ENCODE assay signal across 10 mouse cellular contexts in the genomic region with DNA sequence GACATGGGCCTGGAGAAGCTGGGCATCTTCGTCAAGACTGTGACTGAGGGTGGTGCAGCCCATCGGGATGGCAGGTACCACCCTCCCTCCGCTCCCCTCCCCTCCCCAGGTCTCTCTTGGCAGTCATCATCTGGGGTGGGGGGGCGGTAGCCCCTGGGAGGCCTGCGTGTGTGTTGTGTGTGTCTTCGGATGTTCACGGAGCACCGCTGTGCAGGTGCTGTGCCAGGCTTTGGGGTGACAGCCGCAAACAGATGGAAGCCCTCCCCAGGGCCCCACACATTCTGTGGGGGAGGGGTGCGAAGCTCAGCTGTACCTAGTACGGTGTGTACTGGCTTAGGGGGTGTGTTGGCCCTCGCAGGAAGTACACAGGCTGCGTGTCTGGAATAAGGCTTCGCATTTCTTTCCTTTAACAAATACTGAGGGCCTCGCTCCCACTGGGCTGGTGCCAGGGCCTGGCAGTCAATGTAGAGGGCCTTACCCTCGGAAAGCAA. TPM values are rescaled to one million over a fixed set of nuclear protein-coding genes. Genes with fewer than 3 reads are reported as not detected.
DNase-seq lines count a peak whose midpoint lies in the region; ATAC-seq and TF ChIP-seq lines count a peak whose summit lies in the region.
"Had no signal": no experiment of that assay in that cellular context is flagged by ENCODE, and none has a peak within 500 bp of the region (broad histone marks: within the 10 kb centered on the region; RNA-seq: fewer than 3 reads in every experiment).

No protein-coding gene starts in this region.

- no peaks in the 10 kb centered on the region for H3K27me3 ChIP-seq in midbrain, embryonic 10.5 days (ENCODE audit: low read depth, poor library complexity, severe bottlenecking)
- no peaks in the 10 kb centered on the region for H3K27me3 ChIP-seq in midbrain, embryonic 14.5 days (ENCODE audit: control insufficient read depth, insufficient read depth, low read length)
- no peaks in the 10 kb centered on the region for H3K27me3 ChIP-seq in embryonic facial prominence, embryonic 14.5 days (replicated peaks; ENCODE audit: control insufficient read depth, insufficient read depth, low read length)
- H3K27me3 ChIP-seq in hindbrain, embryonic 15.5 days, result no peaks in the 10 kb centered on the region
- no peaks in the 10 kb centered on the region for H3K27me3 ChIP-seq in liver, embryonic 14.5 days (ENCODE audit: control insufficient read depth, insufficient read depth, low read length)
- no peaks in the 10 kb centered on the region for H3K27me3 ChIP-seq in thymus, adult 2 months (ENCODE audit: control insufficient read depth, insufficient read depth, low read length)
- no peaks in the 10 kb centered on the region for H3K27me3 ChIP-seq in kidney, embryonic 14.5 days (ENCODE audit: control insufficient read depth, insufficient read depth, low read length)
- H3K27me3 ChIP-seq: neural tube, embryonic 12.5 days had no signal

- no peak for TF ChIP-seq EP300 in liver, embryonic 14.5 days (IDR thresholded peaks at IDR 0.05; ENCODE audit: low read depth)

- DNase-seq in midbrain, embryonic 10.5 days (ENCODE audit: low spot score), result no peak
- DNase-seq in midbrain, embryonic 14.5 days, result no peak
- DNase-seq in embryonic facial prominence, embryonic 14.5 days (ENCODE audit: low spot score), result no peak
- DNase-seq in liver, embryonic 14.5 days (ENCODE audit: low read depth in 3 of 3, low spot score in 3 of 3), result no peak
- peak; percentile 94 for DNase-seq in thymus, adult 2 months

- peak overlapping the region; percentile 61 for H3K27ac ChIP-seq in midbrain, embryonic 10.5 days (replicated peaks)
- H3K27ac ChIP-seq in midbrain, embryonic 14.5 days (replicated peaks; ENCODE audit: low read depth, low read length), result no peak overlapping the region
- no peak overlapping the region for H3K27ac ChIP-seq in embryonic facial prominence, embryonic 14.5 days (replicated peaks; ENCODE audit: low read depth, low read length)
- H3K27ac ChIP-seq in hindbrain, embryonic 15.5 days (replicated peaks), result peak overlapping the region; percentile 31; the same call in 1 of the 2 replicates
- H3K27ac ChIP-seq in liver, embryonic 14.5 days, result peak overlapping the region; percentile 57
- peak overlapping the region; percentile 95 for H3K27ac ChIP-seq in thymus, adult 2 months (ENCODE audit: control insufficient read depth, insufficient read depth, low read length)
- H3K27ac ChIP-seq in kidney, embryonic 14.5 days (ENCODE audit: low read depth, low read length), result no peak overlapping the region
- H3K27ac ChIP-seq: neural tube, embryonic 12.5 days had no signal

- TF ChIP-seq POLR2A in thymus, adult 2 months (IDR thresholded peaks at IDR 0.05; ENCODE audit: control insufficient read depth, extremely low read depth, insufficient read depth, low read length, poor library complexity), result no peak

- ATAC-seq in midbrain, embryonic 14.5 days (ENCODE audit: low FRiP score, low TSS enrichment), result no peak
- ATAC-seq in embryonic facial prominence, embryonic 14.5 days (ENCODE audit: low read depth), result 0 out of 2 replicates have a peak, but pooled peaks have one; percentile 7
- peak; percentile 36 for ATAC-seq in hindbrain, embryonic 15.5 days (ENCODE audit: low FRiP score, low read depth)
- ATAC-seq in liver, embryonic 14.5 days (ENCODE audit: insufficient read depth), result peak; percentile 46
- ATAC-seq in kidney, embryonic 14.5 days (ENCODE audit: low FRiP score, low TSS enrichment), result no peak
- ATAC-seq in megakaryocyte progenitor cell, adult 5-6 weeks (replicated peaks; ENCODE audit: poor library complexity), result no peak

- 88% methylated on average over 16 of the region's 16 CpGs for whole genome bisulfite sequencing in midbrain, embryonic 10.5 days
- 80% methylated on average over 16 of the region's 16 CpGs for WGBS in midbrain, embryonic 14.5 days
- WGBS in embryonic facial prominence, embryonic 14.5 days, result 83% methylated on average over 14 of the region's 16 CpGs
- 58% methylated on average over 16 of the region's 16 CpGs for WGBS in hindbrain, embryonic 15.5 days
- 41% methylated on average over 15 of the region's 16 CpGs for WGBS in liver, embryonic 14.5 days (ENCODE audit: insufficient replicate concordance)
- WGBS in thymus, adult 2 months, result 12% methylated on average over 16 of the region's 16 CpGs
- WGBS in kidney, embryonic 14.5 days, result 90% methylated on average over 16 of the region's 16 CpGs

- peak overlapping the region; percentile 24; the same call in 1 of the 2 replicates for H3K4me3 ChIP-seq in midbrain, embryonic 10.5 days
- no peak overlapping the region for H3K4me3 ChIP-seq in midbrain, embryonic 14.5 days (replicated peaks; ENCODE audit: low read depth, low read length)
- no peak overlapping the region for H3K4me3 ChIP-seq in embryonic facial prominence, embryonic 14.5 days (ENCODE audit: low read depth, low read length)
- H3K4me3 ChIP-seq in hindbrain, embryonic 15.5 days, result no peak overlapping the region
- H3K4me3 ChIP-seq in liver, embryonic 14.5 days (ENCODE audit: insufficient read depth in 1 of 2, low read depth in 2 of 2, low read length in 2 of 2), result peak overlapping the region; percentile 29 to 47
- peak overlapping the region; percentile 19 for H3K4me3 ChIP-seq in thymus, adult 2 months (ENCODE audit: control insufficient read depth, insufficient read depth, low read length)
- H3K4me3 ChIP-seq in kidney, embryonic 14.5 days (ENCODE audit: low read length), result no peak overlapping the region
- H3K4me3 ChIP-seq: neural tube, embryonic 12.5 days had no signal

- no peaks in the 10 kb centered on the region for H3K9me3 ChIP-seq in midbrain, embryonic 10.5 days (replicated peaks)
- H3K9me3 ChIP-seq in midbrain, embryonic 14.5 days (ENCODE audit: control insufficient read depth, low read length), result no peaks in the 10 kb centered on the region
- H3K9me3 ChIP-seq in embryonic facial prominence, embryonic 14.5 days (ENCODE audit: control insufficient read depth, low read length), result no peaks in the 10 kb centered on the region
- no peaks in the 10 kb centered on the region for H3K9me3 ChIP-seq in hindbrain, embryonic 15.5 days
- no peaks in the 10 kb centered on the region for H3K9me3 ChIP-seq in liver, embryonic 14.5 days (ENCODE audit: control insufficient read depth, low read length)
- H3K9me3 ChIP-seq in kidney, embryonic 14.5 days (ENCODE audit: control insufficient read depth, low read length), result no peaks in the 10 kb centered on the region
- H3K9me3 ChIP-seq: neural tube, embryonic 12.5 days had no signal

- H3K4me2 ChIP-seq in midbrain, embryonic 14.5 days (ENCODE audit: low read length), result no peak overlapping the region
- H3K4me2 ChIP-seq in embryonic facial prominence, embryonic 14.5 days (ENCODE audit: low read depth, low read length), result no peak overlapping the region
- peak overlapping the region; percentile 7; the same call in 1 of the 2 replicates for H3K4me2 ChIP-seq in hindbrain, embryonic 15.5 days
- H3K4me2 ChIP-seq in liver, embryonic 14.5 days (ENCODE audit: low read depth), result peak overlapping the region; percentile 71
- no peak overlapping the region for H3K4me2 ChIP-seq in kidney, embryonic 14.5 days (replicated peaks; ENCODE audit: low read depth, low read length)

- peaks cover 61% of the 10 kb centered on the region for H3K4me1 ChIP-seq in midbrain, embryonic 10.5 days
- H3K4me1 ChIP-seq in midbrain, embryonic 14.5 days (ENCODE audit: control insufficient read depth, insufficient read depth, low read length), result peaks cover 39% of the 10 kb centered on the region
- peaks cover 28% of the 10 kb centered on the region for H3K4me1 ChIP-seq in embryonic facial prominence, embryonic 14.5 days (ENCODE audit: control insufficient read depth, insufficient read depth, low read length)
- peaks cover 60% of the 10 kb centered on the region for H3K4me1 ChIP-seq in hindbrain, embryonic 15.5 days (replicated peaks)
- peaks cover 53 to 71% of the 10 kb centered on the region in 2 experiments for H3K4me1 ChIP-seq in liver, embryonic 14.5 days (replicated peaks; ENCODE audit: control insufficient read depth in 2 of 2, insufficient read depth in 2 of 2, low read length in 1 of 2)
- peaks cover 79% of the 10 kb centered on the region for H3K4me1 ChIP-seq in thymus, adult 2 months (replicated peaks; ENCODE audit: control insufficient read depth, insufficient read depth, low read length)
- peaks cover 40% of the 10 kb centered on the region for H3K4me1 ChIP-seq in kidney, embryonic 14.5 days (ENCODE audit: control insufficient read depth, insufficient read depth, low read length)

- no peak for TF ChIP-seq CTCF in liver, embryonic 14.5 days (IDR thresholded peaks at IDR 0.05; ENCODE audit: low read depth)
- TF ChIP-seq CTCF in thymus, adult 2 months (IDR thresholded peaks at IDR 0.05; ENCODE audit: borderline replicate concordance, control insufficient read depth, extremely low read depth, insufficient read depth, low read length, poor library complexity), result peak; percentile 58; the same call in 1 of the 2 replicates

- H3K9ac ChIP-seq in midbrain, embryonic 14.5 days (replicated peaks; ENCODE audit: low read length), result no peak overlapping the region
- no peak overlapping the region for H3K9ac ChIP-seq in embryonic facial prominence, embryonic 14.5 days (ENCODE audit: low read depth, low read length)
- H3K9ac ChIP-seq in hindbrain, embryonic 15.5 days, result no peak overlapping the region
- H3K9ac ChIP-seq in liver, embryonic 14.5 days (replicated peaks), result peak overlapping the region; percentile 66
- no peak overlapping the region for H3K9ac ChIP-seq in kidney, embryonic 14.5 days (ENCODE audit: low read depth, low read length)
- H3K9ac ChIP-seq: neural tube, embryonic 12.5 days had no signal

- peaks cover 90% of the 10 kb centered on the region for H3K36me3 ChIP-seq in midbrain, embryonic 10.5 days
- peaks cover 67% of the 10 kb centered on the region for H3K36me3 ChIP-seq in midbrain, embryonic 14.5 days (ENCODE audit: control insufficient read depth, insufficient read depth, low read length)
- H3K36me3 ChIP-seq in embryonic facial prominence, embryonic 14.5 days (ENCODE audit: control insufficient read depth, insufficient read depth, low read length), result peaks cover 69% of the 10 kb centered on the region
- H3K36me3 ChIP-seq in hindbrain, embryonic 15.5 days, result peaks cover 31% of the 10 kb centered on the region
- peaks cover 39% of the 10 kb centered on the region for H3K36me3 ChIP-seq in liver, embryonic 14.5 days (replicated peaks; ENCODE audit: control insufficient read depth, insufficient read depth, low read depth)
- peaks cover 35% of the 10 kb centered on the region for H3K36me3 ChIP-seq in thymus, adult 2 months (ENCODE audit: control insufficient read depth, insufficient read depth, low read length)
- H3K36me3 ChIP-seq in kidney, embryonic 14.5 days (ENCODE audit: control insufficient read depth, insufficient read depth, low read length), result peaks cover 71% of the 10 kb centered on the region

RNA-seq across cellular contexts. Expression of gene Ppp1r9b, which starts 7.3 kb away (rescaled TPM):
- 8.6 and 9.0 TPM in 2 replicates for polyA plus RNA-seq in midbrain, embryonic 10.5 days (2016; fragmentation: Nextera tagmentation; extraction: Ambion mirVana)
- polyA plus RNA-seq in midbrain, embryonic 14.5 days (2014; fragmentation: Nextera tagmentation; extraction: Ambion mirVana), result 27.1 and 27.6 TPM in 2 replicates
- 16.0 and 16.1 TPM in 2 replicates for polyA plus RNA-seq in embryonic facial prominence, embryonic 14.5 days (2014; fragmentation: Nextera tagmentation; extraction: Ambion mirVana)
- polyA plus RNA-seq in hindbrain, embryonic 15.5 days (2015; fragmentation: Nextera tagmentation; extraction: Ambion mirVana), result 20.7 and 21.4 TPM in 2 replicates
- polyA plus RNA-seq in liver, embryonic 14.5 days (2012; rRNA removed), result 14.1 and 14.9 TPM in 2 replicates
- polyA plus RNA-seq in liver, embryonic 14.5 days (2014; fragmentation: Nextera tagmentation; extraction: Ambion mirVana), result 8.8 and 10.4 TPM in 2 replicates
- 112 and 127 TPM in 2 replicates for polyA plus RNA-seq in thymus, adult 2 months (2012; rRNA removed)
- polyA plus RNA-seq in kidney, embryonic 14.5 days (2014; fragmentation: Nextera tagmentation; extraction: Ambion mirVana), result 12.0 and 14.6 TPM in 2 replicates
- 43.9 and 46.6 TPM in 2 replicates for total RNA-seq in megakaryocyte progenitor cell, adult 5-6 weeks (2015)
- 81.9 and 107 TPM in 2 replicates for total RNA-seq in megakaryocyte progenitor cell, adult 5-6 weeks (2017)

RNA-seq across cellular contexts. Expression of gene Samd14, which starts 11.6 kb away (rescaled TPM):
- polyA plus RNA-seq in midbrain, embryonic 10.5 days (2016; fragmentation: Nextera tagmentation; extraction: Ambion mirVana), result 40.8 and 58.6 TPM in 2 replicates
- polyA plus RNA-seq in midbrain, embryonic 14.5 days (2014; fragmentation: Nextera tagmentation; extraction: Ambion mirVana), result 135 and 152 TPM in 2 replicates
- polyA plus RNA-seq in embryonic facial prominence, embryonic 14.5 days (2014; fragmentation: Nextera tagmentation; extraction: Ambion mirVana), result 21.9 and 29.0 TPM in 2 replicates
- 146 and 176 TPM in 2 replicates for polyA plus RNA-seq in hindbrain, embryonic 15.5 days (2015; fragmentation: Nextera tagmentation; extraction: Ambion mirVana)
- 33.1 and 41.9 TPM in 2 replicates for polyA plus RNA-seq in liver, embryonic 14.5 days (2012; rRNA removed)
- 24.7 and 34.2 TPM in 2 replicates for polyA plus RNA-seq in liver, embryonic 14.5 days (2014; fragmentation: Nextera tagmentation; extraction: Ambion mirVana)
- polyA plus RNA-seq in thymus, adult 2 months (2012; rRNA removed), result 9.3 and 10.1 TPM in 2 replicates
- 14.7 and 18.3 TPM in 2 replicates for polyA plus RNA-seq in kidney, embryonic 14.5 days (2014; fragmentation: Nextera tagmentation; extraction: Ambion mirVana)
- 2.3 and 6.1 TPM in 2 replicates for total RNA-seq in megakaryocyte progenitor cell, adult 5-6 weeks (2015)
- 0.92 and 2.6 TPM in 2 replicates for total RNA-seq in megakaryocyte progenitor cell, adult 5-6 weeks (2017)

RNA-seq across cellular contexts. Expression of gene Sgca, which starts 22.0 kb away (rescaled TPM):
- polyA plus RNA-seq in midbrain, embryonic 10.5 days (2016; fragmentation: Nextera tagmentation; extraction: Ambion mirVana), result 0.20 TPM in 1 of 2 replicates, not detected in the other
- not detected in 2 replicates for polyA plus RNA-seq in midbrain, embryonic 14.5 days (2014; fragmentation: Nextera tagmentation; extraction: Ambion mirVana)
- 18.6 and 19.5 TPM in 2 replicates for polyA plus RNA-seq in embryonic facial prominence, embryonic 14.5 days (2014; fragmentation: Nextera tagmentation; extraction: Ambion mirVana)
- polyA plus RNA-seq in hindbrain, embryonic 15.5 days (2015; fragmentation: Nextera tagmentation; extraction: Ambion mirVana), result 0.19 TPM in 1 of 2 replicates, not detected in the other
- polyA plus RNA-seq in liver, embryonic 14.5 days (2012; rRNA removed), result 0.04 TPM in 1 of 2 replicates, not detected in the other
- polyA plus RNA-seq in liver, embryonic 14.5 days (2014; fragmentation: Nextera tagmentation; extraction: Ambion mirVana), result not detected in 2 replicates
- 6.3 and 59.1 TPM in 2 replicates for polyA plus RNA-seq in thymus, adult 2 months (2012; rRNA removed)
- polyA plus RNA-seq in kidney, embryonic 14.5 days (2014; fragmentation: Nextera tagmentation; extraction: Ambion mirVana), result 0.24 TPM in 1 of 2 replicates, not detected in the other
- not detected in 2 replicates for total RNA-seq in megakaryocyte progenitor cell, adult 5-6 weeks (2015)
- total RNA-seq in megakaryocyte progenitor cell, adult 5-6 weeks (2017), result not detected in 2 replicates
- total RNA-seq: hematopoietic stem cell, adult 5-6 weeks had no signal

RNA-seq across cellular contexts. Expression of gene Hils1, which starts 30.7 kb away (rescaled TPM):
- polyA plus RNA-seq in midbrain, embryonic 10.5 days (2016; fragmentation: Nextera tagmentation; extraction: Ambion mirVana), result not detected in 2 replicates
- not detected in 2 replicates for polyA plus RNA-seq in midbrain, embryonic 14.5 days (2014; fragmentation: Nextera tagmentation; extraction: Ambion mirVana)
- 0.25 and 0.61 TPM in 2 replicates for polyA plus RNA-seq in embryonic facial prominence, embryonic 14.5 days (2014; fragmentation: Nextera tagmentation; extraction: Ambion mirVana)
- not detected in 2 replicates for polyA plus RNA-seq in hindbrain, embryonic 15.5 days (2015; fragmentation: Nextera tagmentation; extraction: Ambion mirVana)
- polyA plus RNA-seq in liver, embryonic 14.5 days (2012; rRNA removed), result not detected in 2 replicates
- polyA plus RNA-seq in liver, embryonic 14.5 days (2014; fragmentation: Nextera tagmentation; extraction: Ambion mirVana), result not detected in 2 replicates
- 0.12 TPM in 1 of 2 replicates, not detected in the other for polyA plus RNA-seq in thymus, adult 2 months (2012; rRNA removed)
- not detected in 2 replicates for polyA plus RNA-seq in kidney, embryonic 14.5 days (2014; fragmentation: Nextera tagmentation; extraction: Ambion mirVana)
- total RNA-seq in megakaryocyte progenitor cell, adult 5-6 weeks (2015), result not detected in 2 replicates
- not detected in 2 replicates for total RNA-seq in megakaryocyte progenitor cell, adult 5-6 weeks (2017)
- total RNA-seq: hematopoietic stem cell, adult 5-6 weeks had no signal
- polyA plus RNA-seq: neural tube, embryonic 12.5 days had no signal

RNA-seq across cellular contexts. Expression of gene Pdk2, which starts 43.1 kb away (rescaled TPM):
- polyA plus RNA-seq in midbrain, embryonic 10.5 days (2016; fragmentation: Nextera tagmentation; extraction: Ambion mirVana), result 9.7 and 15.3 TPM in 2 replicates
- 21.5 and 22.7 TPM in 2 replicates for polyA plus RNA-seq in midbrain, embryonic 14.5 days (2014; fragmentation: Nextera tagmentation; extraction: Ambion mirVana)
- polyA plus RNA-seq in embryonic facial prominence, embryonic 14.5 days (2014; fragmentation: Nextera tagmentation; extraction: Ambion mirVana), result 37.8 and 41.6 TPM in 2 replicates
- 26.2 and 33.4 TPM in 2 replicates for polyA plus RNA-seq in hindbrain, embryonic 15.5 days (2015; fragmentation: Nextera tagmentation; extraction: Ambion mirVana)
- polyA plus RNA-seq in liver, embryonic 14.5 days (2012; rRNA removed), result 3.5 and 3.6 TPM in 2 replicates
- 7.0 and 9.1 TPM in 2 replicates for polyA plus RNA-seq in liver, embryonic 14.5 days (2014; fragmentation: Nextera tagmentation; extraction: Ambion mirVana)
- polyA plus RNA-seq in thymus, adult 2 months (2012; rRNA removed), result 47.7 and 55.0 TPM in 2 replicates
- 30.0 and 46.5 TPM in 2 replicates for polyA plus RNA-seq in kidney, embryonic 14.5 days (2014; fragmentation: Nextera tagmentation; extraction: Ambion mirVana)
- 4.2 and 4.8 TPM in 2 replicates for total RNA-seq in megakaryocyte progenitor cell, adult 5-6 weeks (2015)
- 0.71 and 1.4 TPM in 2 replicates for total RNA-seq in megakaryocyte progenitor cell, adult 5-6 weeks (2017)

Comparison
In these comparisons a context has a peak if more than half of its experiments do, and no peak if none do; other contexts are left out.
1. H3K27ac ChIP-seq: peak in midbrain, embryonic 10.5 days (single experiment), hindbrain, embryonic 15.5 days (single experiment), liver, embryonic 14.5 days (single experiment) and thymus, adult 2 months (single experiment); none in midbrain, embryonic 14.5 days (single experiment), embryonic facial prominence, embryonic 14.5 days (single experiment) and kidney, embryonic 14.5 days (single experiment).
2. H3K4me3 ChIP-seq: peak in midbrain, embryonic 10.5 days (single experiment), liver, embryonic 14.5 days (2 of 2) and thymus, adult 2 months (single experiment); none in midbrain, embryonic 14.5 days (single experiment), embryonic facial prominence, embryonic 14.5 days (single experiment), hindbrain, embryonic 15.5 days (single experiment) and kidney, embryonic 14.5 days (single experiment).
3. ATAC-seq: peak in embryonic facial prominence, embryonic 14.5 days (single experiment), hindbrain, embryonic 15.5 days (single experiment) and liver, embryonic 14.5 days (single experiment); none in midbrain, embryonic 14.5 days (single experiment), kidney, embryonic 14.5 days (single experiment) and megakaryocyte progenitor cell, adult 5-6 weeks (single experiment).
4. H3K4me2 ChIP-seq: peak in hindbrain, embryonic 15.5 days (single experiment) and liver, embryonic 14.5 days (single experiment); none in midbrain, embryonic 14.5 days (single experiment), embryonic facial prominence, embryonic 14.5 days (single experiment) and kidney, embryonic 14.5 days (single experiment).